Mouse (Mus musculus) midbrain, embryonic 15.5 days (tissue): ENCODE results near the gene 4930595D18Rik. TPM values are rescaled to one million over a fixed set of nuclear protein-coding genes. Genes with fewer than 3 reads are reported as not detected.
A peak's percentile ranks its signal among the peaks of the same experiment; 100 is the strongest.

Source experiments
- ATAC-seq: fragments of 200-750 bp; cut with Nextera tagmentation; replicated peaks from 2 replicates; pipeline ENCODE4 v1.8.0; 2017; ENCODE audit warnings: moderate TSS enrichment
- H3K27ac ChIP-seq: fragments of 300-500 bp; sonication (generic); 2 replicates; pipeline ENCODE4 v1.5.1; 2015; ENCODE audit warnings: mild to moderate bottlenecking, inconsistent platforms
- H3K27me3 ChIP-seq: fragments of 300-500 bp; sonication (generic); replicated peaks from 2 replicates; pipeline ENCODE4 v1.6.1; 2015; ENCODE audit warnings: inconsistent platforms
- H3K36me3 ChIP-seq: fragments of 300-500 bp; sonication (generic); replicated peaks from 2 replicates; pipeline ENCODE4 v1.6.1; 2015; ENCODE audit warnings: inconsistent platforms
- H3K4me1 ChIP-seq: fragments of 300-500 bp; sonication (generic); 2 replicates; pipeline ENCODE4 v1.6.1; 2015; ENCODE audit warnings: inconsistent platforms
- H3K4me2 ChIP-seq: fragments of 300-500 bp; sonication (generic); 2 replicates; pipeline ENCODE4 v1.6.1; 2015; ENCODE audit warnings: inconsistent platforms, mild to moderate bottlenecking, moderate library complexity
- H3K4me3 ChIP-seq: fragments of 300-500 bp; sonication (generic); 2 replicates; pipeline ENCODE4 v1.5.1; 2015; ENCODE audit warnings: mild to moderate bottlenecking, inconsistent platforms
- H3K9ac ChIP-seq: fragments of 300-500 bp; sonication (generic); 2 replicates; pipeline ENCODE4 v1.6.1; 2015; ENCODE audit warnings: mild to moderate bottlenecking, inconsistent platforms
- H3K9me3 ChIP-seq: fragments of 300-500 bp; sonication (generic); 2 replicates; pipeline ENCODE4 v1.6.1; 2016; ENCODE audit warnings: inconsistent platforms
- WGBS: fragments of 180-500 bp; shearing (Covaris S2); methylation state at CpG from one replicate; pipeline ENCODE4 v1.1.7; 2015; ENCODE audit warnings: mixed read lengths; 5-methylcytosine and 5-hydroxymethylcytosine counted together
- polyA plus RNA-seq: library from polyadenylated mRNA; unstranded; fragments of >200 nt; fragmentation: Nextera tagmentation; extraction: Ambion mirVana; gene quantifications from 2 replicates; pipeline ENCODE4 v1.2.1, GENCODE M21; 2015

Gene 4930595D18Rik
- polyA plus RNA-seq, 1 experiment from 2014 or later: 0.21 TPM

GRCm38 (mm10) chr12:111124601-111125260 lies 59.6 kb downstream of the 4930595D18Rik start:
- H3K36me3 ChIP-seq: 0 out of 2 replicates have a peak, but pooled peaks cover 3% of the 10 kb centered on the region
- WGBS: 52% methylated on average over 14 of the region's 14 CpGs
- peak; percentile 62; the same call in 1 of the 2 replicates for ATAC-seq

GRCm38 (mm10) chr12:111122332-111122852 lies 61.9 kb downstream of the 4930595D18Rik start:
- no peak overlapping the region for H3K4me2 ChIP-seq
- H3K36me3 ChIP-seq: 0 out of 2 replicates have a peak, but pooled peaks cover 3% of the 10 kb centered on the region
- H3K4me3 ChIP-seq: no peak overlapping the region
- no peak for ATAC-seq
- H3K9me3 ChIP-seq: no peaks in the 10 kb centered on the region
- peaks cover 13% of the 10 kb centered on the region for H3K4me1 ChIP-seq
- no peaks in the 10 kb centered on the region for H3K27me3 ChIP-seq
- no peak overlapping the region for H3K27ac ChIP-seq
- H3K9ac ChIP-seq: no peak overlapping the region

More at GRCm38 (mm10) chr12:111124601-111125260, 59.6 kb downstream of the 4930595D18Rik start:
- Histone ChIP-seq H3K4me3 (no peak overlapping the region), H3K27ac (peak overlapping the region; percentile 35), H3K27me3 (no peaks in the 10 kb centered on the region), H3K4me1 (peaks cover 13% of the 10 kb centered on the region), H3K9me3 (no peaks in the 10 kb centered on the region), H3K9ac (no peak overlapping the region), H3K4me2 (no peak overlapping the region)

- H3K4me2 ChIP-seq: no peak overlapping the region
- H3K4me1 ChIP-seq: peaks cover 13% of the 10 kb centered on the region
- WGBS: 92% methylated on average over 9 of the region's 9 CpGs
- H3K9me3 ChIP-seq: no peaks in the 10 kb centered on the region
- no peak for ATAC-seq
- H3K9ac ChIP-seq: no peak overlapping the region
- no peak overlapping the region for H3K4me3 ChIP-seq
- no peaks in the 10 kb centered on the region for H3K27me3 ChIP-seq
- H3K36me3 ChIP-seq: 0 out of 2 replicates have a peak, but pooled peaks cover 6% of the 10 kb centered on the region
- no peak overlapping the region for H3K27ac ChIP-seq
These were observed 63.2 kb downstream of the 4930595D18Rik start for GRCm38 (mm10) chr12:111120976-111121645.

GRCm38 (mm10) chr12:111119506-111120085 lies 64.7 kb downstream of the 4930595D18Rik start:
- Histone ChIP-seq H3K27ac (no peak overlapping the region), H3K36me3 (0 out of 2 replicates have a peak, but pooled peaks cover 6% of the 10 kb centered on the region), H3K9ac (no peak overlapping the region), H3K4me2 (no peak overlapping the region), H3K9me3 (no peaks in the 10 kb centered on the region), H3K27me3 (no peaks in the 10 kb centered on the region), H3K4me3 (no peak overlapping the region), H3K4me1 (peaks cover 7% of the 10 kb centered on the region)
- WGBS: 90% methylated on average over 5 of the region's 5 CpGs
- no peak for ATAC-seq

GRCm38 (mm10) chr12:111114593-111114992 lies 69.7 kb downstream of the 4930595D18Rik start:
- Histone ChIP-seq H3K4me1 (no peaks in the 10 kb centered on the region), H3K27me3 (no peaks in the 10 kb centered on the region), H3K4me3 (no peak overlapping the region), H3K4me2 (no peak overlapping the region), H3K9me3 (no peaks in the 10 kb centered on the region), H3K9ac (no peak overlapping the region), H3K27ac (no peak overlapping the region), H3K36me3 (peaks cover 28% of the 10 kb centered on the region)
- no peak for ATAC-seq
- 91% methylated on average over 5 of the region's 5 CpGs for WGBS

GRCm38 (mm10) chr12:111111176-111111575 lies 73.1 kb downstream of the 4930595D18Rik start:
- H3K27ac ChIP-seq: no peak overlapping the region
- H3K4me3 ChIP-seq: no peak overlapping the region
- H3K36me3 ChIP-seq: peaks cover 25% of the 10 kb centered on the region
- ATAC-seq: no peak
- no peaks in the 10 kb centered on the region for H3K9me3 ChIP-seq
- 94% methylated on average over 8 of the region's 8 CpGs for WGBS
- no peak overlapping the region for H3K4me2 ChIP-seq
- no peaks in the 10 kb centered on the region for H3K27me3 ChIP-seq
- H3K9ac ChIP-seq: no peak overlapping the region
- H3K4me1 ChIP-seq: no peaks in the 10 kb centered on the region

Other genes starting within 250 kb of the 4930595D18Rik start
- gene Ankrd9, start 205.5 kb downstream of the 4930595D18Rik start, polyA plus RNA-seq: 8.0 and 8.3 TPM in 2 replicates
- 4.7 and 5.1 TPM in 2 replicates for gene Rcor1, start 145.1 kb downstream of the 4930595D18Rik start, polyA plus RNA-seq
- gene Traf3, start 18.1 kb downstream of the 4930595D18Rik start, polyA plus RNA-seq: 20.7 and 20.8 TPM in 2 replicates
- gene Amn, start 86.6 kb upstream of the 4930595D18Rik start, polyA plus RNA-seq: 13.9 and 16.4 TPM in 2 replicates
- 44.7 and 44.9 TPM in 2 replicates for gene Cdc42bpb, start 193.2 kb upstream of the 4930595D18Rik start, polyA plus RNA-seq
- gene Lbhd2, start 222.3 kb upstream of the 4930595D18Rik start, polyA plus RNA-seq: 3.2 and 3.5 TPM in 2 replicates
- gene Exoc3l4, start 232.5 kb upstream of the 4930595D18Rik start, polyA plus RNA-seq: 1.9 and 2.8 TPM in 2 replicates